Mouse (Mus musculus): ENCODE measurements around the gene Mfsd14a. TPM values are rescaled to one million over a fixed set of nuclear protein-coding genes. Genes with fewer than 3 reads are reported as not detected.

Mfsd14a gene
- total and polyA plus RNA-seq, 2 experiments = 14.3 to 34.4 TPM

DNA sequence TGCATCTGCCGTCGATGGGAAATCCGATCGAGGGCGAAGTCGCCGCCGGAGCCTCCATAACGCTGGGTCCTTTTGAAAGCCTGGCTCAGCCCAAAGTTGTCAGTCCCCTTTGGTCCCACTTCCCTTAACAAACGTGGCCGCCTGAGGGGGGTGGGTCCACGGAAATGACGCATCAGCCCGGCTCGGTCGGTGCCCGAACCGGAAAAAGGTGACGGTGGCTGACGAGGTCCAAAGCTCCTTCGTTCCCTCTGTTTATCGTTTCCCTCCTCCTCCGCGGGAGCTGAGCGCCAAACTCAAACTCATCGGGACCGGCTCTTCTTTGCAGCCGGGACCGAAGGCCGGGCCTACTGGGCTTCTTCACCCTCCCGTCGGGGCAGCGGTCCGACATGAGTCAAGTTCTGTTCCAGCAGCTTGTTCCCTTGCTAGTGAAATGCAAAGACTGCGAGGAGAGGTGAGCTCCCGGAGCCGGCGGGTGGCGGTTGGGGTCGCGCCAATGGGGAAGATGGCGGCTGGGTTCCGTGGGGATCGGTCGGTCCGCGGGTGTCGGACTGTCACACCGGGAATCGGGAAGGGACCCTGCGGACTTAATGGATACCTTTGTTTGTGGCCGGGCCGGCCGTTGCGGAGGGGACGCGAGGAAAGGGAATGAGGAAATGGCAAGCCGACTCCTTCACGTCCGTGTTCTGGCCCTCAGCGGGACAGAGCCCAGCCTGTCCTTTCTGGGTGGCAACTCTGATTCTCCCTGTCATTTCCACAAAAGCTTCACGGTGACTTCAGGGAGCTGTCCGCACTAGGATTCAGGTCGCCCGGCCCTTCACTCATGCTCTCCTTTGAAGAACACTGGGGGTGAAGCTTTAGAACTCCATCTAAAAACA lies 67.5 kb downstream of the Mfsd14a start, which contains the start of gene Sass6:
Sass6 (plus strand) TSS at position 255 of the 875 bp plus-strand sequence.
- WGBS = under 1% methylated on average over 65 of the region's 65 CpGs
- Histone ChIP-seq H3K4me3 (ENCODE audit: insufficient read depth, low read depth, low read length) (peak within 1 kb of the TSS; percentile 94), H3K79me2 (ENCODE audit: control insufficient read depth, insufficient read depth, low read length) (no peaks in the 10 kb centered on the region; the same call in 1 of the 2 replicates), H3K4me1 (ENCODE audit: control insufficient read depth, insufficient read depth, low read length) (peaks cover 3% of the 10 kb centered on the region; the same call in 1 of the 2 replicates), H3K36me3 (ENCODE audit: control insufficient read depth, insufficient read depth, low read length) (peaks cover 7% of the 10 kb centered on the region; the same call in 1 of the 2 replicates), H3K9ac (ENCODE audit: low read depth, low read length) (peak within 1 kb of the TSS; percentile 87), H3K27me3 (ENCODE audit: control insufficient read depth, insufficient read depth, low read length) (no peaks in the 10 kb centered on the region), H3K27ac (replicated peaks; ENCODE audit: insufficient read depth, low read depth, low read length) (peak within 1 kb of the TSS; percentile 85)
- TF ChIP-seq CTCF (IDR thresholded peaks at IDR 0.05; ENCODE audit: low read depth, low read length) = no peak
- TF ChIP-seq POLR2A (IDR thresholded peaks at IDR 0.05; ENCODE audit: extremely low read depth, insufficient read depth, low read length) = peak; percentile 44; the same call in 1 of the 2 replicates
- peak; percentile 91 for DNase-seq (ENCODE audit: extremely low read depth, low read depth, low spot score)

DNA sequence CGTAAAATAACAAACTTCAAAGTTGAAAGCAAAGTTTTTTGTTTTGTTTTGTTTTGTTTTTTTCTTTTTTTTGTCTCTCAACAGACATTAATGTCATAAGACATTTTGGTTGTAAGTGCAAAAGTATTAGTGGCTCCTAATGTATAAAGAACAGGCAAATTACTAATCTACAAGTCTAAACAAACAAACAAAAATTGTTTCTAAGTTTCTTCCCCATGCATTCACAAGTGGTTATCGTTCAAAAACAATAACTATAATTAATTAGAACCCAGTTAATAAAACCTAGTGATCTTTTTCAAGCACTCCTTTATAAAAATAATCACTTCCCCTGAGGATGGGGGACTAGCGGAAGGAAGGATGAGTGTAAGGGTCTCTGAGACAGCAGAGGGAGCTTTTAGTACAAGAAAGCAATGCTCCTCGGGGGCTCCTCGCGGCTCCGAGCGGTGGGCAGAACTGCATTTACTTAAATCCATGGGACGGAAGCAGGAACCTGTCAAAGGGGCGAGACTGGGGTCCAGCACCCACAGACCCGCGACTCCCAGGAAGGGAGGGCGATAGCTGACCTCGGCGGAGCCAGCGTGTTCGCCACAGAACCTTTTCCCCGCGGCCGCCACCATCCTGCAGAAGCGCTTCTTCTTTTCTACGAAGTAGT lies 68.3 kb downstream of the Mfsd14a start:
- peak overlapping the region; percentile 94 for H3K4me3 ChIP-seq (ENCODE audit: insufficient read depth, low read depth, low read length)
- H3K79me2 ChIP-seq (ENCODE audit: control insufficient read depth, insufficient read depth, low read length) = no peaks in the 10 kb centered on the region; the same call in 1 of the 2 replicates
- H3K27me3 ChIP-seq (ENCODE audit: control insufficient read depth, insufficient read depth, low read length) = no peaks in the 10 kb centered on the region
- peak overlapping the region; percentile 85 for H3K27ac ChIP-seq (replicated peaks; ENCODE audit: insufficient read depth, low read depth, low read length)
- DNase-seq (ENCODE audit: extremely low read depth, low read depth, low spot score) = peak; percentile 42
- peaks cover 12% of the 10 kb centered on the region; the same call in 1 of the 2 replicates for H3K36me3 ChIP-seq (ENCODE audit: control insufficient read depth, insufficient read depth, low read length)
- H3K4me1 ChIP-seq (ENCODE audit: control insufficient read depth, insufficient read depth, low read length) = peaks cover under 1% of the 10 kb centered on the region; the same call in 1 of the 2 replicates
- peak overlapping the region; percentile 87 for H3K9ac ChIP-seq (ENCODE audit: low read depth, low read length)
- whole genome bisulfite sequencing = under 1% methylated on average over 22 of the region's 22 CpGs
- TF ChIP-seq CTCF (IDR thresholded peaks at IDR 0.05; ENCODE audit: low read depth, low read length) (peak; percentile 28; the same call in 1 of the 2 replicates), POLR2A (IDR thresholded peaks at IDR 0.05; ENCODE audit: extremely low read depth, insufficient read depth, low read length) (no peak)

DNA sequence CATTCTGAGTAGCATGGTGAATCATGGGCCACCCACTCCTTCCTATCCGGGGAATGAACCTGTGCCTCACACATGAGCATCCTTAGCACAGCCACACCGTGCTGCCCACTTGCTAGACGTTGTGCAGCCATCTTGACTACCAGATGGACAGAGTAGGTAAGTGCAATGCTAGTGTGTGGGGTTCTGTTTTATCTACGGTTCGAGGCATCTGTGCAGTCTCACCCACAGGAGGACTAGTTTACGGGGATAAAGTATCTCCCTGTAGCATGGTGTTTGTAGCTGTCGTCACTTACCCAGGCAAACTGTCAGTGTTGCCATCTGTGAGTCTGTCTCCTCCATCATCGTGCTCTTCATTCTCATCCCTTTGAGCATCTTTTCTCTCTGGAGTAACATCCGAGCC lies 80.3 kb downstream of the Mfsd14a start:
- Histone ChIP-seq H3K27ac (replicated peaks; ENCODE audit: insufficient read depth, low read depth, low read length) (no peak overlapping the region), H3K9ac (ENCODE audit: low read depth, low read length) (no peak overlapping the region), H3K79me2 (ENCODE audit: control insufficient read depth, insufficient read depth, low read length) (no peaks in the 10 kb centered on the region), H3K4me1 (ENCODE audit: control insufficient read depth, insufficient read depth, low read length) (no peaks in the 10 kb centered on the region), H3K27me3 (ENCODE audit: control insufficient read depth, insufficient read depth, low read length) (no peaks in the 10 kb centered on the region), H3K36me3 (ENCODE audit: control insufficient read depth, insufficient read depth, low read length) (peaks cover 39% of the 10 kb centered on the region), H3K4me3 (ENCODE audit: insufficient read depth, low read depth, low read length) (no peak overlapping the region)
- DNase-seq (ENCODE audit: extremely low read depth, low read depth, low spot score) = no peak
- WGBS = 95% methylated on average over 9 of the region's 9 CpGs
- no peak for TF ChIP-seq CTCF (IDR thresholded peaks at IDR 0.05; ENCODE audit: low read depth, low read length)
- TF ChIP-seq POLR2A (IDR thresholded peaks at IDR 0.05; ENCODE audit: extremely low read depth, insufficient read depth, low read length) = no peak

Other genes starting within 250 kb of the Mfsd14a start
- gene Cdc14a, start 238.6 kb downstream of the Mfsd14a start, total RNA-seq (2014; rRNA removed) = 1.1 and 1.5 TPM in 2 replicates
- 0.35 and 0.50 TPM in 2 replicates for gene Cdc14a, start 238.6 kb downstream of the Mfsd14a start, polyA plus RNA-seq (2012; rRNA removed)
- 10.3 and 10.8 TPM in 2 replicates for gene Rtca, start 154.5 kb downstream of the Mfsd14a start, total RNA-seq (2014; rRNA removed)
- 9.7 and 11.5 TPM in 2 replicates for gene Rtca, start 154.5 kb downstream of the Mfsd14a start, polyA plus RNA-seq (2012; rRNA removed)
- gene Dbt, start 149.6 kb downstream of the Mfsd14a start, total RNA-seq (2014; rRNA removed) = 67.1 and 70.9 TPM in 2 replicates
- gene Dbt, start 149.6 kb downstream of the Mfsd14a start, polyA plus RNA-seq (2012; rRNA removed) = 37.4 and 74.5 TPM in 2 replicates
- gene Lrrc39, start 99.7 kb downstream of the Mfsd14a start, total RNA-seq (2014; rRNA removed) = 0.37 and 0.60 TPM in 2 replicates
- 0.12 and 0.15 TPM in 2 replicates for gene Lrrc39, start 99.7 kb downstream of the Mfsd14a start, polyA plus RNA-seq (2012; rRNA removed)
- 1.3 and 1.9 TPM in 2 replicates for gene Sass6, start 67.7 kb downstream of the Mfsd14a start, total RNA-seq (2014; rRNA removed)
- gene Sass6, start 67.7 kb downstream of the Mfsd14a start, polyA plus RNA-seq (2012; rRNA removed) = 0.28 and 0.34 TPM in 2 replicates
- gene Trmt13, start 48.1 kb downstream of the Mfsd14a start, total RNA-seq (2014; rRNA removed) = 6.4 and 7.0 TPM in 2 replicates
- 1.5 and 3.0 TPM in 2 replicates for gene Trmt13, start 48.1 kb downstream of the Mfsd14a start, polyA plus RNA-seq (2012; rRNA removed)
- gene Gm43191, start 18.6 kb upstream of the Mfsd14a start, total RNA-seq (2014; rRNA removed) = not detected in 2 replicates
- gene Gm43191, start 18.6 kb upstream of the Mfsd14a start, polyA plus RNA-seq (2012; rRNA removed) = not detected in 2 replicates
- gene Slc35a3, start 50.2 kb upstream of the Mfsd14a start, total RNA-seq (2014; rRNA removed) = 36.4 and 42.3 TPM in 2 replicates
- gene Slc35a3, start 50.2 kb upstream of the Mfsd14a start, polyA plus RNA-seq (2012; rRNA removed) = 7.3 and 8.0 TPM in 2 replicates
- gene Agl, start 145.5 kb upstream of the Mfsd14a start, total RNA-seq (2014; rRNA removed) = 33.7 and 38.5 TPM in 2 replicates
- 12.0 and 12.1 TPM in 2 replicates for gene Agl, start 145.5 kb upstream of the Mfsd14a start, polyA plus RNA-seq (2012; rRNA removed)
- gene Frrs1, start 196.8 kb upstream of the Mfsd14a start, total RNA-seq (2014; rRNA removed) = 14.4 and 22.4 TPM in 2 replicates
- gene Frrs1, start 196.8 kb upstream of the Mfsd14a start, polyA plus RNA-seq (2012; rRNA removed) = 21.6 and 39.7 TPM in 2 replicates